Mouse (Mus musculus): ENCODE results near the gene March4.

The March4 gene

GRCm38 (mm10) chr1:72450790-72451189, 85.9 kb downstream of the March4 start:
- no peak for DNase-seq (ENCODE audit: extremely low read depth, insufficient read length, low spot score)

DNA sequence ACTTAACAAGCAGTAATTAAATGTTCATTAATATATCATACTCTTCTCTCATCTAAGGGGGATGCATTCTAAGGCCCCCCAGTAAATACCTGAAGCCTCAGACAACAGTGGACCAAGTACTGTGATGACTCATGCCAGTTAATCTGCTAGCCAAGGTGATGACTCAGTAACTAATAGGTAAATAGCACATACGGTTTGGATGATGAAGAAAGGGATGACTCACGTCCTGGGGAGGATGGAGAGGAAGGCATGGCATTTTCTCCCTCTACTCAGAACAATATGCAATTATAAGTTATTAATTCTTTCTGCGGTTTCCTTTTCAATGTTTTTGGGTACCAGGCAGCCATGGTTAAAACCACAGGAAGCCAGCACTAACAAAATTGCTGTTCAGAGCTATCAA, 87.0 kb downstream of the March4 start:
- DNase-seq (ENCODE audit: extremely low read depth, insufficient read length, low spot score), result peak; percentile 45

DNA sequence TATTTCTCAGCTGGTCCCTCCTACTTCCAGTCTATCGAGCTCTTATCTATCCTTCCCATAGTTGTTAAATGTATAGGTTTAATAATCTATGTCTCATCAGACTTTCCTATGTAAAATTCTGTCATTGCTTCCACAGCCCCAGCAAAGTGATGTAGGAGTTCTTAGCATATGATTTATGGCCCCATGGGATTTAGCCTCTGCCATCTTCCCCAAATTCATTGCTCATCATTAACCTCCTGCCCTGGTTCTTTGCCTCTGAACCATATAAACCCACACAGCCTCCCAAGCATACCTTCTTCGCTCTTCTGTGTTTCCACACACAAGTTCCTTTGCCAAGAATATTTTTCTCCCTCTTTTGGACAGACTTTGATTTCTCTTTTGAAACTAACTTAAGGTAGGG, 94.0 kb downstream of the March4 start:
- no peak for DNase-seq (ENCODE audit: extremely low read depth, insufficient read length, low spot score)

GRCm38 (mm10) chr1:72439146-72439545, 97.6 kb downstream of the March4 start:
- peak; percentile 35 for DNase-seq (ENCODE audit: extremely low read depth, insufficient read length, low spot score)

DNA sequence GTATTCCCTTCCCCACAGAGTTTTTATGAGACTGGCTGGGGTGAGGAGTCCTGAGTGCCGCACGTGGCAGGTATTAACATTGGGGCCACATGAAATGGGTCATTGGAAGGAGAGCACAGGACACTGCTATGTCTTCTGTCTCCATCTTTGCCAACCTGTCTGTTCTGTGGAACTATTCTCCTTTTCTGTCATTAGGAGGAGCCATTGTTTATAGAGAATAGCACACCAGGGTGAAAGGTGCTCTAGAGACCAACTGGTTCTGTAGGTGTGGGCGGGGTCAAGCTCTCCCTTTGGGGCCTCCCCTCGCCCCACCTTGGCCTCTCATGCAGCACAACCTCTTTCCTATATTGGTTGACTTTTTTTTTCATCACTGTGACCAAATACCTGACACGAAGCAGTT, 99.8 kb downstream of the March4 start:
- DNase-seq (ENCODE audit: extremely low read depth, insufficient read length, low spot score), result no peak

DNA sequence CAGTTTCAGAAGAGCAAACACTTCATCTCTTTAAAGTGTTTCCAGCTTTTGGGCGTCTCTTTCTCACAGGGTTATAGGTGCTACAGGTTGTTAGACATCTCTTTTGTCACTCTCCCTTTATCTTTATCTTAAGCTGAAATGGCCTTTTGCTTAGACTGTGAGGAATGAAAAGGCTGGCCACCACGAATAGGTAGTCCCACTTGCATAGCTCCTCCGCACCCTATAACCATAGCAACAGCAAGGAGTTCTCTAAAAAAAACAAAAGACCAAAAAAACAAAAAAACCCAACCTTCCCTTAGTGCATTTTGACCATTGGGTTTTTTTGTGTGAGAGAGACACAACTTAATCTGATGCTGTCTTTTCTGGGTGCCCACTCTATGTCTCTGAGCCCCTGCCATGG, 102.2 kb downstream of the March4 start:
- no peak for DNase-seq (ENCODE audit: extremely low read depth, insufficient read length, low spot score)

DNA sequence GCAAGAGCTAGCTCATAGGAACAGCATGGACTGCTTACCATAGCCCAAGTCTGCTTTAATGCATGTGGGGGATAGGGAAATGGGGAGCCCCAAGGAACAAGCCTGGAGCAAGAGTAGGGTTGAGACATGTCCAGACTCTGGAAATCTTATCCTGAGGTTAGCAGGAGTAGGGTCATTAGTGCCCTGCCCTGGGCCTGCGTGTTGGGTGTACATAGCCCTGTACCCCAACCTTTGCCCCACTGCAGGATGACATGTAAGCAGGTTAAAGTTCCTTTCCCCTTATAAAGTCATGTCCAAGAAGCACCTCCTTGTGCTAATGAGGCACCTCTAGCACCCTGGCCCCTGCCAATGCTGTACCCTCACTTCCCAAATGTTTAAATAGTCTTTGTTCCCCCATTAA, 104.2 kb downstream of the March4 start:
- no peak for DNase-seq (ENCODE audit: extremely low read depth, insufficient read length, low spot score)

DNA sequence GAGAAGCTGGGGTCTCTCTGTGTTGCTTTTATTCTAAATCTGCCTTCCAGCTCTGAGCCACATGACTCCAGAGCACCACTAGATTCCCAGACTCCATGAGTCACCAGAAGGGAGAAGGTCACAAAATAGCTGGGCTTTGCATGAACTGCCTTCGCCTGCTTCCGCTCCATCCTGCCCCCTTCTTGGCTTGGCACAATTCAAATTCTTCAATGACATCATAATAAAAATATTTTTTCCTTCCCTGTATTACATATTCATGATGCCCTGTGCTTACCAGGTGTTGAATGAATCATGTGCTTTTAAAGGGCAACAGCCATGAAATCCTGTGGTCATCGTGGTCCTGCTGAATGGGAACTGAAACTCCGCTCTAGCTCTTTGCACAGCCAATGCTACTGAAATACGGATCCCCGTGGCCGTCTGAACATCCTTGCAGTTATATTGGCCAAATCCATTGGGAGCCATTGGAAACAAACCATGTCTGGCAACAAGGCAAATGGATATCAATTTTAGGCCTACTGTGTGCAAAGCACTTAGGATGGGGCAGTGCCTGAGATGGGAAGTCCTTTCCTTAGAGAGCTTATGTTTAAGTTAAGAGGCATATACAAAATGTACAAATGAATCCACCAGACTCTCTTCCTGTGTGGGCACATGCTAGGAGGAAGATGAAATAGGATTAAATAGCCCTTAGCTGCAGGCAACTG, 107.5 kb downstream of the March4 start:
- DNase-seq (ENCODE audit: extremely low read depth, insufficient read length, low spot score), result peak; percentile 83

GRCm38 (mm10) chr1:72428526-72428925, 108.2 kb downstream of the March4 start:
- peak; percentile 85 for DNase-seq (ENCODE audit: extremely low read depth, insufficient read length, low spot score)

GRCm38 (mm10) chr1:72426456-72426855, 110.3 kb downstream of the March4 start:
- DNase-seq (ENCODE audit: extremely low read depth, insufficient read length, low spot score), result no peak

- DNase-seq (ENCODE audit: extremely low read depth, insufficient read length, low spot score), result no peak
These were observed 114.6 kb downstream of the March4 start for GRCm38 (mm10) chr1:72422121-72422520.

- no peak for DNase-seq (ENCODE audit: extremely low read depth, insufficient read length, low spot score)
These were observed 116.5 kb downstream of the March4 start for GRCm38 (mm10) chr1:72420220-72420619.

DNA sequence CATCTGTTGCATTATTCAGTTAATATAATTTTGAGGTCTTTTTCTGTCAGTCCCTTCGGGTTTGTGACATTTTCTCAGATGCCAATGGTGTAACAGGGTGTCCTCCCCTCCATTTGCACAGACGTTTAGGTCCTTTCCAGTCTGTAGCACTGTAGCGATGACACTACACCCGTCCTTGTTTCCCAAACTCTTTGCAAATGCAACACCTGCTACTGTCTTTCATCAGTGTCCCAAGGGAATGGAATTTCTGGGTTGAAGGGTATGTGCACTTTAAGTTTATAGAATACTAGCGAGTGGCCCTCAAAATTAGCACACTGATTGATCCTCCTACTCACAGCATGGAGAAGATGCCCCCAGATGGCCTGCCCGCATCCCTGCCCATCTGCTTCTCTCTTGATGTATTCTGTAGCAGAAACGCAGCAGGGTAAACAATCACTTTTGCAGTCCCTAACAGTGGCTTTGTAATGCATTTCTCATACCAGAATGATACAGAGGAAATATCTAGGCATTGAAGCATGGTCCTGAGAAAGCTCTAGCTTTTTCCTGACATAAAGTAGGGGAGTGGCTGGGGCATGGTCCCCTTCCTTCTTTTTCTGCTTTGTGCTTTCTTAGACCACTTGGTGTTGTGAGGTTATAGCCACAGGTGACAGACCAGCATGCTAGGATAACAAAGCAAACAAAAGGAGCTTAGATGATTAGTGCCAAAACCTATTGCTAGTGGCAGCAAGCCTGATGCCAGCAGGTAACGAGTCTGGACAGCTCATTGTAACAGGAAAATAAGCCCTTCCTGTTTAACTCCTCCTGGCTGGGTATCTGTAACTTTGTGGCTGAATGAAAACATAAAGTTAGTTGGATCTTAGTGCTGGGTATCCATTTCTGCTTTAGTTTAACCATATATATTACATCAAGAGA, 117.7 kb downstream of the March4 start:
- no peak for DNase-seq (ENCODE audit: extremely low read depth, insufficient read length, low spot score)

- DNase-seq (ENCODE audit: extremely low read depth, insufficient read length, low spot score), result peak; percentile 42
These were observed 122.0 kb downstream of the March4 start for GRCm38 (mm10) chr1:72414561-72415253.

DNA sequence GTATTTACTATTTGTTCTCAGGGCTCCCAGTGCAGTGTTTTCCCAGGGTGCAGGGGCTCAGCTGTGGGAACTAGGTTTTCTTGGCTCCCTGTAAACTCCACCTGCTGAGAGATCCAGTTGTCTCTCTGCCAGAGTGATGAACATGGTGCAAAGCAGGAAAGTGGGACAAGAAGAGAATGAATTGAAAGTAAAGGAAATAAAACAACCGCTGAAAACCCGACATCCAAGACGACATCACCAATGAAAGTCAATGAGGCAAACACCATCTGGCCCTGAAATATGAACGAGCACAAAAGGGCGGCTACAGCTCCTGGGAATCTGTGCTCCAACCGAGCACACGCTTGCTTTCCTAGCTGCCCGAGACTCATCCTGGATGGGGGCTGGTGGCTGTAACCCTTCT, 122.6 kb downstream of the March4 start:
- no peak for DNase-seq (ENCODE audit: extremely low read depth, insufficient read length, low spot score)

- no peak for DNase-seq (ENCODE audit: extremely low read depth, insufficient read length, low spot score)
These were observed 123.5 kb downstream of the March4 start for GRCm38 (mm10) chr1:72413205-72413604.

- no peak for DNase-seq (ENCODE audit: extremely low read depth, insufficient read length, low spot score)
These were observed 125.6 kb downstream of the March4 start for GRCm38 (mm10) chr1:72411108-72411507.

DNA sequence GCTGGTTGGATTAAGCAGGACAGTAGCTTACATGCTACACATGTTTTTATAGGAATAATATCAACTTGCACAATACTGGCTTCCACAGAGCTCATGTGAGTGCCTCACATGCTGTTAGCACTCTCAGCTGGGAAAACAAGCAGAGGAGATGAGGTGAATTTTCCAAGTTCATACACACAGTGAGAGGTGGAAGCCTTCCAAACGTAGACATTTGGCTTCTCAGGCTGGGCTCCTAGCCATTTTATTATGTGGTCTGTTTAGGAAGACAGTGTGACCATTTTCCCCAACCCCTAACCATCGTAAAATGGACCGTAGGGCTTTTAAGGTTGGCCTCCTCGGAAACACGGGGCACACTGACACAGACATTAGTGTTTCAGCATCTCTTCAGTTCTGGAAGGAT, 126.8 kb downstream of the March4 start:
- DNase-seq (ENCODE audit: extremely low read depth, insufficient read length, low spot score), result no peak

DNA sequence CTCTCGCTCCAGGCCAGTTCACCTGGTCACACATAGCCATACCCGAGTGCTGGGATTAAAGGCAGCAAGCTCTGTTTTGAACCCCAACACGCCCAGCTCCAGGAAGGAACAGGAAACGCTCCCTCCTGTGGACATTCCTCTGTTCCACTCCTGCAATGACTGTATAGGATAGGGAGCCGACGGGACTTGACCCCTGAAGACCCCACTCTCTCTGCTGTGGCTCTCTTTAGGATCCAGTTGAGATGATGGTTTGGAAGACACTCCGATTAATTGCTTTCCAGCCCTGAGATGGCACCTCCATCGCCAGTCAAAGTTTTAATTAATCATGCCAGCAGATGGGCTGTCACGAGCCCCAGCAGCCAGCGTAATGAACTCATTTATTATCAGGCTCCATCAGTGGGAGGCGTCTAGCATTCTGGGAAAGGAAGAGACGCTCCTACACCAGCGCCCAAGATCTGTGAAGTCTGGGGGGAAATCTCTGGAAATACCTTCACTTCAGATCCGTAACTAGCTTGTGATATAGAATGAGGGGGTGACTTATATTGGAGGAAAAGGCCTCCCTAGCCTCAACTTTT, 130.1 kb downstream of the March4 start:
- no peak for DNase-seq (ENCODE audit: extremely low read depth, insufficient read length, low spot score)

- DNase-seq (ENCODE audit: extremely low read depth, insufficient read length, low spot score), result no peak
These were observed 135.2 kb downstream of the March4 start for GRCm38 (mm10) chr1:72401331-72402069.
